Mouse (Mus musculus) CH12.LX (cell line): ENCODE results near the gene Sost. TPM values are rescaled to one million over a fixed set of nuclear protein-coding genes. Genes with fewer than 3 reads are reported as not detected.

ENCODE experiments used
- DNase-seq: peaks from one replicate; pipeline ENCODE4 v3.0.0-alpha.2; 2013; ENCODE audit errors: extremely low read depth
- H3K27ac ChIP-seq: 2 replicates; pipeline ENCODE4 v1.5.1; 2012; ENCODE audit warnings: low read depth, mild to moderate bottlenecking, control low read depth, moderate library complexity; ENCODE audit not compliant: insufficient read depth
- H3K27me3 ChIP-seq: replicated peaks from 2 replicates; pipeline ENCODE3; 2012; ENCODE audit warnings: inconsistent platforms
- H3K36me3 ChIP-seq, 2 experiments: replicated peaks in 1 of 2; 2 replicates each; pipeline versions ENCODE3 to v1.6.1; 2012; ENCODE audit warnings: inconsistent platforms in 1 of 2, low read length in 1 of 2, mild to moderate bottlenecking in 1 of 2, mixed read lengths in 1 of 2, moderate library complexity in 1 of 2; ENCODE audit not compliant: control insufficient read depth in 1 of 2, insufficient read depth in 1 of 2
- H3K4me1 ChIP-seq, 2 experiments: 2 replicates each; pipeline ENCODE4 v1.6.1; 2012; ENCODE audit warnings: inconsistent platforms in 1 of 2, moderate library complexity in 1 of 2; ENCODE audit not compliant: insufficient read depth in 2 of 2, control insufficient read depth in 1 of 2
- H3K4me2 ChIP-seq: 2 replicates; pipeline ENCODE4 v1.6.1; 2012; ENCODE audit warnings: low read depth, mild to moderate bottlenecking, control low read depth; ENCODE audit not compliant: poor library complexity, insufficient read depth, severe bottlenecking
- H3K4me3 ChIP-seq, 3 experiments: fragments of 150-350 bp in 1 of 3; sonication (generic) in 1 of 3; replicated peaks in 1 of 3; 2 replicates each; pipeline versions ENCODE3 to v1.5.1; 2011 to 2012; ENCODE audit warnings: low read depth in 2 of 3, low read length in 2 of 3, mild to moderate bottlenecking in 2 of 3, moderate library complexity in 2 of 3, control low read depth in 1 of 3, improper control_type of control experiment in 1 of 3, inconsistent platforms in 1 of 3, mixed read lengths in 1 of 3; ENCODE audit not compliant: poor library complexity in 1 of 3
- H3K79me2 ChIP-seq: replicated peaks from 2 replicates; pipeline ENCODE4 v1.6.1; 2012; ENCODE audit warnings: mild to moderate bottlenecking, moderate library complexity; ENCODE audit not compliant: control insufficient read depth, poor library complexity, insufficient read depth, severe bottlenecking; ENCODE audit errors: extremely low read depth
- H3K9ac ChIP-seq: 2 replicates; pipeline ENCODE4 v1.6.1; 2012; ENCODE audit warnings: low read depth, mild to moderate bottlenecking, control low read depth, moderate library complexity; ENCODE audit not compliant: insufficient read depth
- H3K9me3 ChIP-seq: replicated peaks from 2 replicates; pipeline ENCODE3; 2012; ENCODE audit warnings: low read length, inconsistent platforms, mixed read lengths
- CHD1 ChIP-seq: IDR thresholded peaks from 2 replicates; pipeline ENCODE4 v1.6.1; 2012; ENCODE audit warnings: low read depth, low read length, improper control_type of control experiment, inconsistent platforms
- CHD2 ChIP-seq: IDR thresholded peaks from 2 replicates; pipeline ENCODE4 v1.6.1; 2011; ENCODE audit warnings: low read length, improper control_type of control experiment
- CTCF ChIP-seq, 2 experiments: IDR thresholded peaks in 1 of 2; conservative IDR thresholded peaks in 1 of 2; 2 replicates each; pipeline ENCODE4 v1.5.1; 2011 to 2012; ENCODE audit warnings: low read depth in 2 of 2, low read length in 2 of 2, improper control_type of control experiment in 1 of 2, inconsistent platforms in 1 of 2, mild to moderate bottlenecking in 1 of 2, moderate library complexity in 1 of 2
- E2F4 ChIP-seq: IDR thresholded peaks from 2 replicates; pipeline ENCODE4 v1.6.1; 2011; ENCODE audit warnings: low read depth, low read length, improper control_type of control experiment; ENCODE audit not compliant: insufficient replicate concordance
- EP300 ChIP-seq: IDR thresholded peaks from 2 replicates; pipeline ENCODE4 v1.6.1; 2011; ENCODE audit warnings: low read length, improper control_type of control experiment
- ETS1 ChIP-seq: conservative IDR thresholded peaks from 2 replicates; pipeline ENCODE4 v1.6.1; 2012; ENCODE audit warnings: low read depth, mild to moderate bottlenecking, inconsistent platforms, low read length, improper control_type of control experiment, moderate library complexity
- HCFC1 ChIP-seq: IDR thresholded peaks from 2 replicates; pipeline ENCODE4 v1.6.1; 2012; ENCODE audit warnings: low read depth, mild to moderate bottlenecking, inconsistent platforms, low read length, improper control_type of control experiment
- IRF4 ChIP-seq: IDR thresholded peaks from 2 replicates; pipeline ENCODE4 v1.6.1; 2014; ENCODE audit warnings: low read depth, mild to moderate bottlenecking, inconsistent platforms, low read length, improper control_type of control experiment
- JUND ChIP-seq: conservative IDR thresholded peaks from 2 replicates; pipeline ENCODE4 v1.6.1; 2011; ENCODE audit warnings: low read depth, low read length, improper control_type of control experiment
- KAT2A ChIP-seq: IDR thresholded peaks from 2 replicates; pipeline ENCODE4 v1.6.1; 2012; ENCODE audit warnings: low read length, improper control_type of control experiment, inconsistent platforms; ENCODE audit not compliant: insufficient replicate concordance
- MXI1 ChIP-seq: IDR thresholded peaks from 2 replicates; pipeline ENCODE4 v1.6.1; 2011; ENCODE audit warnings: mild to moderate bottlenecking, low read depth, low read length, improper control_type of control experiment
- MYC ChIP-seq: IDR thresholded peaks from 2 replicates; pipeline ENCODE4 v1.6.1; 2011; ENCODE audit warnings: low read depth, mild to moderate bottlenecking, improper control_type of control experiment, low read length
- NELFE ChIP-seq: IDR thresholded peaks from 2 replicates; pipeline ENCODE4 v1.6.1; 2011; ENCODE audit warnings: low read depth, low read length, improper control_type of control experiment
- NRF1 ChIP-seq: IDR thresholded peaks from 2 replicates; pipeline ENCODE4 v1.6.1; 2014; ENCODE audit warnings: low read depth, mild to moderate bottlenecking, inconsistent platforms, low read length, improper control_type of control experiment, moderate library complexity
- PAX5 ChIP-seq: IDR thresholded peaks from 2 replicates; pipeline ENCODE4 v1.6.1; 2012; ENCODE audit warnings: low read length, inconsistent platforms, mixed read lengths
- POLR2A ChIP-seq: IDR thresholded peaks from 2 replicates; pipeline ENCODE4 v1.6.1; 2011; ENCODE audit warnings: low read depth, mild to moderate bottlenecking, improper control_type of control experiment, low read length
- POLR2AphosphoS2 ChIP-seq: IDR thresholded peaks from 2 replicates; pipeline ENCODE4 v1.6.1; 2011; ENCODE audit warnings: low read depth, low read length, improper control_type of control experiment
- SIN3A ChIP-seq: IDR thresholded peaks from 2 replicates; pipeline ENCODE4 v1.6.1; 2012; ENCODE audit warnings: low read length, improper control_type of control experiment, inconsistent platforms
- TBP ChIP-seq: conservative IDR thresholded peaks from 2 replicates; pipeline ENCODE4 v1.6.1; 2011; ENCODE audit warnings: low read depth, low read length, improper control_type of control experiment
- USF2 ChIP-seq: conservative IDR thresholded peaks from 2 replicates; pipeline ENCODE4 v1.6.1; 2011; ENCODE audit warnings: low read depth, low read length, improper control_type of control experiment
- dilution Hi-C: fragments of 300-500 bp; cut with MboI; formaldehyde crosslinking; loops from 2 replicates; pipeline ENCODE4 v1.14.3; 2020; ENCODE audit warnings: low sequenced_read_pairs; ENCODE audit not compliant: extremely low pct_unique_long_range_greater_than_20kb, extremely low pct_ligation_motif_present
- in situ Hi-C: fragments of 300-500 bp; cut with MboI; formaldehyde crosslinking; loops from 3 replicates; pipeline ENCODE4 v1.14.3; 2019; ENCODE audit warnings: low sequenced_read_pairs, low pct_ligation_motif_present, low pct_unique_long_range_greater_than_20kb, mixed read lengths
- polyA plus RNA-seq: library from polyadenylated mRNA; unstranded; fragments of >175 nt; gene quantifications from 2 replicates; pipeline ENCODE4 v1.2.1, GENCODE M21; 2012; ENCODE audit warnings: low read depth; ENCODE audit not compliant: insufficient read length
- total RNA-seq, 2 experiments: library from RNA; depleted of rRNA; stranded (reverse); fragments of 300-350 nt in 1 of 2; fragments of >200 nt in 1 of 2; gene quantifications; 2 replicates each; pipeline ENCODE4 v1.2.3; 2012 to 2014

Sost gene
- total and polyA plus RNA-seq, 3 experiments: not detected

DNA sequence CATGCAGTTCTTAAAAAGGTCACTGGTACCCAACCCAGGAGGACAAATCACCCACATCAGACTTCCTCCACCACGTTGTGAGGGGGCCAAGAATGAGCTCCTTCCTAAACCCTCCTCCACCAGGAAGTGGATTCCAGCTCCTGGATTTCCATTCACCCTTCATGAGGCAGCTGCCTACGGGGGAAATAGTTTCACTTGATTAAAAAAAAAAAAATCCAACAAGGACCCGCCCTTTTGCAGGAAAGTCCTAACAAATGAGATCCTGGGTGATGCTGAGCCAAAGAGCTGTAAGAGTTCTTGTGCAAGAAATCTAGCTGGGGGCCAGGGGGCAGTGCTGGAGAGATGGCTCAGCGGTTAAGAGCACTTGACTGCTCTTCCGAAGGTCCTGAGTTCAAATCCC is 31.4 kb upstream of the Sost start:
- in situ Hi-C loops (loop anchor here (5.0 kb wide), 1 partner anchor 49 kb away; no protein-coding TSS in a partner anchor), dilution Hi-C loops (no loop called here)
- no peak for DNase-seq
- Histone ChIP-seq H3K4me1 (no peaks in the 10 kb centered on the region), H3K36me3 (no peaks in the 10 kb centered on the region), H3K4me3 (no peak overlapping the region), H3K27me3 (peaks cover 65% of the 10 kb centered on the region), H3K9me3 (no peaks in the 10 kb centered on the region), H3K79me2 (no peaks in the 10 kb centered on the region), H3K9ac (no peak overlapping the region), H3K27ac (no peak overlapping the region), H3K4me2 (no peak overlapping the region)
- TF ChIP-seq TBP (0 out of 2 replicates have a peak, but pooled peaks have one; percentile 37), KAT2A (no peak)

DNA sequence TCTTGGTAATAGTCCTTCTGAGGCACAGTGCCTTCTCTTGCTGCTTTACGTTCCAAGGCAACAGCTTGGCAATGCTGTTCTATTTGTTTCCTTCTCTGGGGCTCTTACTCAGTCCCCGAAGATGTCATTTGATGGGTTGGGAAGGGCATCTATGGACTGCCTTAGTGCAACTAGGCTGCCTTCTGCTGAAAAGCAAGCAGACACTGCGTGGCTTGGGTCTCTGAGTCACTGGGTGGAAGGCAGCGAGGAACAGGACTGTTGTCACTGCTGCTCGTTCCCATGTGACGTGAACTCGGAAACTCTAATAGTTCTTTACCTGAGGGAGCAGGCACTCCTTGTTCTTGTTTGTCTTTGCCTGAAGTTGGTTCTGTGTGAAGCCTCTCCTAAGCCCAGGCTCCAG is 29.1 kb upstream of the Sost start:
- Histone ChIP-seq H3K9me3 (no peaks in the 10 kb centered on the region), H3K36me3 (no peaks in the 10 kb centered on the region), H3K79me2 (no peaks in the 10 kb centered on the region), H3K4me1 (no peaks in the 10 kb centered on the region), H3K9ac (no peak overlapping the region), H3K4me2 (no peak overlapping the region), H3K27ac (no peak overlapping the region), H3K4me3 (no peak overlapping the region), H3K27me3 (peaks cover 71% of the 10 kb centered on the region)
- in situ Hi-C loops (loop anchor here (5.0 kb wide), 1 partner anchor 51 kb away; no protein-coding TSS in a partner anchor), dilution Hi-C loops (no loop called here)
- no peak for DNase-seq
- no peak for TF ChIP-seq ETS1
- no peak for TF ChIP-seq CHD2
- TF ChIP-seq JUND: no peak
- no peak for TF ChIP-seq PAX5
- TF ChIP-seq EP300: no peak
- no peak for TF ChIP-seq HCFC1
- TF ChIP-seq NRF1: no peak
- TF ChIP-seq TBP: no peak
- no peak for TF ChIP-seq CHD1
- TF ChIP-seq IRF4: no peak
- TF ChIP-seq CTCF (conservative IDR thresholded peaks at IDR 0.05 in 1 of 2, IDR thresholded peaks at IDR 0.05 in 1 of 2; ENCODE audit: low read depth in 2 of 2, low read length in 2 of 2): no peak
- no peak for TF ChIP-seq SIN3A
- TF ChIP-seq USF2: no peak
- TF ChIP-seq E2F4: no peak
- TF ChIP-seq MXI1: no peak
- no peak for TF ChIP-seq NELFE
- no peak for TF ChIP-seq POLR2A
- no peak for TF ChIP-seq MYC
- no peak for TF ChIP-seq POLR2AphosphoS2
